Mouse (Mus musculus): Measurements from ENCODE around the gene Atp13a2. TPM values are rescaled to one million over a fixed set of nuclear protein-coding genes. Genes with fewer than 3 reads are reported as not detected.

Atp13a2 gene
- polyA plus RNA-seq, 1 experiment from 2014 or later: 127 TPM

DNA sequence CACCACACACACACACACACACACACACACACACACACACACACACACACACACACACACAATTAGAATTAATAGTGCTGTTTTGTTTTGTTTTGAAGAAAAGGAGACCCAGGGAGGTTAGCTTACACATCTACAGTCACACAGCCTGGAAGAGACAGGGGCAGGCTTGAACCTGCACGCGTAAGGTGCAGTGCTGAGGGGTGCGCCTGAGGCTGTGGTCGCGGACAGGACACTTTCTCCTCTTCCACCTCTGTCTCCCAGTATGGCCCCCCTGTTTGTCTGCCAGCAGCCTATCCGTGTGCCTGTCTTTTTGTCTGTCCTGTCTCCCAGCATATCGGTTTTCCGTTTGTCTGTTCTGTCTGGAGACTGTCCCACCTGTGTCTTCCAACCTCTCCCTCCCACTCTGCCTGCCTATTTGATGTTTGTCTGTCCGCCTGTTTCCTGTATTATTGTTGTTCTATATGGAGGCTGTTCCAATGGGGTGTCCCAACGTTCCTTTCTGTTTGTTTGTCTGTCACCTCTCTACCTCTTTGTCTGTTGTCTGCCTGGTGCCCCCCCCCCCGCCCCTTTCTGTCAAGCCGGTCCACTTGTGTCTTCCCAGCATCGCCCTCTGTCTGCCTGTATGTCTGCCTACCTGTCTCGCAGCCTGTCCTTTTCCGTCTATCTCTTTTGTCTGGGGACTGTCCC lies 506 bp upstream of the Atp13a2 start:
- no peaks in the 10 kb centered on the region for H3K27me3 ChIP-seq
- H3K9me3 ChIP-seq: no peaks in the 10 kb centered on the region
- peak overlapping the region; percentile 91 for H3K4me3 ChIP-seq (replicated peaks)
- WGBS: 29% methylated on average over 15 of the region's 15 CpGs
- ATAC-seq: peak; percentile 11
- peak overlapping the region; percentile 83 for H3K4me2 ChIP-seq (replicated peaks)
- H3K9ac ChIP-seq (replicated peaks): peak overlapping the region; percentile 97
- H3K4me1 ChIP-seq (replicated peaks): peaks cover 49% of the 10 kb centered on the region
- peak overlapping the region; percentile 87 for H3K27ac ChIP-seq
- peaks cover 14% of the 10 kb centered on the region for H3K36me3 ChIP-seq

DNA sequence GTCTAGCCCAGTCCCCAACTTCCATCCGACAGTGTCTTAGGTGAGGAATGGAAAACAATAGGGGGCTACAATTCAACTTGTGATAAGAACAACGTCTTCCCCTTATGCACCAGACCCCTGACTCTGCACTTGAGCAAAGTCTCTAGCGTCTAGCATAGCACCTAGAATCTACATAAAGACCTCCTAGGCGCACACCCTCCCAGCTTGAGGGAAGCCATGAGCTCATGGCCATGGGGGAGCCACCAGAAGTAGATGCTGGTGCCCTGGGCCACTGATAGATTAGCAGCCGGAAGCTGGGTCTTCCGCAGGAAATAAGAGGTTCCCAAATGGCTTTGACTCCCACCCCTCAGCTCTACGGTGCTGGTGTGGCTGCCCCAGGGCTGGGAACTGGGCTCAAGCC lies 803 bp downstream of the Atp13a2 start:
- ATAC-seq: peak; percentile 4; the same call in 1 of the 2 replicates
- Histone ChIP-seq H3K9ac (replicated peaks) (peak overlapping the region; percentile 97), H3K4me3 (replicated peaks) (peak overlapping the region; percentile 91), H3K36me3 (peaks cover 24% of the 10 kb centered on the region), H3K27ac (peak overlapping the region; percentile 87; the same call in 1 of the 2 replicates), H3K27me3 (no peaks in the 10 kb centered on the region), H3K4me2 (replicated peaks) (peak overlapping the region; percentile 83), H3K9me3 (no peaks in the 10 kb centered on the region), H3K4me1 (replicated peaks) (peaks cover 49% of the 10 kb centered on the region)
- 32% methylated on average over 7 of the region's 7 CpGs for WGBS

DNA sequence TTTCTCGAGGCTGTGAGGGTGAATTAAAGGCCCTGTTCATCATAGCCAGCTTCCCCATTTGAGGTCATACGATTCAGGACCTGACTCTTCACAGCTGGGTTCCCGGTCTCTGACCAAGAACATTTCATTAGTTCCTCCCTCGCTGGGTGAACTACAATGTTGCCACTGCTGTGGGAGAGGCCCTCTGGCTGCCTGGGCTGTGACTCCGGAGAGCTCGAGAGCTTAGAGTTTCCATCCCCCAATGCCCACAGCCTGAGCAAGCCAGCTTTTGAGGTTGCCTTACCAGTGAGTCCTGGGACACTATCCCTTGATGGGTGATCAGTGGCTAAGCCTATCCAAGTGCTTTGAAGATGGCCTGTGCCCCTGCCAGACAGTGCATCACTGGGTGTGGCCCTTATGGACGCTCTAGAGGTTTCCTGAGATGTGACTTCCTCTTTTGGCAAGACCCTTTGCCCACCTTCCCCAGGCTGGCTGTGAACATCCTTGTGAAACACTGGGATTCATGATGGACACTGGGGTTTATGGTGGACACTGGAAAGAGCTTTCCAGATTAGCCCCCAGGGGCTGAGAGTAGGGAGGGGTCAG lies 2.1 kb downstream of the Atp13a2 start:
- H3K9ac ChIP-seq (replicated peaks): peak overlapping the region; percentile 97
- peaks cover 36% of the 10 kb centered on the region for H3K36me3 ChIP-seq
- peak overlapping the region; percentile 83 for H3K4me2 ChIP-seq (replicated peaks)
- no peaks in the 10 kb centered on the region for H3K27me3 ChIP-seq
- H3K9me3 ChIP-seq: no peaks in the 10 kb centered on the region
- WGBS: 62% methylated on average over 7 of the region's 7 CpGs
- H3K4me3 ChIP-seq (replicated peaks): peak overlapping the region; percentile 91
- no peak for ATAC-seq
- H3K4me1 ChIP-seq (replicated peaks): peaks cover 41% of the 10 kb centered on the region
- H3K27ac ChIP-seq: no peak overlapping the region

DNA sequence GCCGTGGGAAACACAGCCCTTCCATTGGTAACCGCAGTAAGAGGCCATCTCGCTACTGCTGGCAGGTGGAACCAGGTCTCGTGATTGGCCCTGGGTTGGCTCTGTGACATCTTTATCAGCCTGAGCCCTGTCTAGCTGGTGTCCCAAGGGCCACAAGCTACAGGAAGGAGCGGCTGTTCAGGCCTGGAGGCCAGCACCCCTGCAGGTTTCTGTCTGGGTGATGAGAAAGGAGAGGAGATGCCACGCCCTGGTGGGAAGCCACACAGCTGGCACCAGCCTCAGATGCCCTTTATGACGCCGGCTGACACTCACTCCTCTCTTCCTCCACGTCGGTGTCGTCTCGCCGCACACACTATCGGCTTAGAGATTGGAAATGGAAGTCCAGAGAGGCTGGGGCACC lies 2.8 kb downstream of the Atp13a2 start:
- Histone ChIP-seq H3K36me3 (peaks cover 43% of the 10 kb centered on the region), H3K4me2 (replicated peaks) (no peak overlapping the region), H3K27ac (no peak overlapping the region), H3K9me3 (no peaks in the 10 kb centered on the region), H3K27me3 (no peaks in the 10 kb centered on the region), H3K4me3 (replicated peaks) (no peak overlapping the region), H3K9ac (replicated peaks) (no peak overlapping the region), H3K4me1 (replicated peaks) (peaks cover 41% of the 10 kb centered on the region)
- no peak for ATAC-seq
- WGBS: 88% methylated on average over 14 of the region's 14 CpGs

DNA sequence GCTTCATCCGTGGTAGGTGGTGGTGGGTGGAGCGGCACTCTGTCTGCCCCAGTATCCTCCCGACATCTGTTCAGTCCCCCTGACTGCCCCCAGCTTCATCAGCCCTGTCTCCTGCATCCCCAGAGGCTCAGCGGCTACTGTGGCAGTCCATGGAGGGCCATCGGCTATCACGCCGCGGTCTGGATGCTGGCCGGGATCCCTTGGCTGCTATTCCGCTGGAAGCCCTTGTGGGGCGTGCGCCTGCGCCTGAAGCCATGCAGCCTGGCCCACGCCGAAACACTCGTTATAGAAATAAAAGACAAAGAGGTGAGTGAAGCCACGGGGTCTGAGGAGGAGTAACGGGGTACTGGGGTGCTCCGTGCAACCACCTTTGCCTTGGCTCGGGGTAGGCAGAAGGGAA lies 5.5 kb downstream of the Atp13a2 start:
- WGBS: 84% methylated on average over 20 of the region's 20 CpGs
- no peak overlapping the region for H3K4me3 ChIP-seq (replicated peaks)
- H3K36me3 ChIP-seq: peaks cover 70% of the 10 kb centered on the region
- H3K9me3 ChIP-seq: no peaks in the 10 kb centered on the region
- peaks cover 32% of the 10 kb centered on the region for H3K4me1 ChIP-seq (replicated peaks)
- H3K9ac ChIP-seq (replicated peaks): no peak overlapping the region
- no peak for ATAC-seq
- no peak overlapping the region for H3K4me2 ChIP-seq (replicated peaks)
- no peak overlapping the region for H3K27ac ChIP-seq
- H3K27me3 ChIP-seq: no peaks in the 10 kb centered on the region

DNA sequence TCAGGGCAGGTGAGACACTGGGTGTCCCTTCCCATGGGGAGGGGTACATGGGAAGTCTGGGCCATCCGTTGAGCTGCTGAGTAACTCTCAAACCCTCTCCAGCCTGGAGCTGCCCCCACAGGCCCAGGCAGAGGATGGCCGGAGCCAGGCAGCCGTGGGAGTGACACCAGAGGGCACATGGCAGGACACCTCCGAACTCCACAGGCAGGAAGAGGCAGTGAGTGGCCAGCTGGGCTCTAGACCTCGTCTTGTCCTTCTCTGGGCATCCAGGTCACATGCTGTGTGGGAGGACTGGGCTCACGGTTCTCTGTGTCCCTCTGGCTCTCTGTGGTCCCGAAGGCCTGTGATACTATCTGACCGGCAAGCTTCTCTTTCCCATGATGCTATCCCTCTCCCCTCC lies 7.2 kb downstream of the Atp13a2 start:
- Histone ChIP-seq H3K27ac (no peak overlapping the region), H3K4me1 (replicated peaks) (peaks cover 16% of the 10 kb centered on the region), H3K27me3 (no peaks in the 10 kb centered on the region), H3K36me3 (peaks cover 85% of the 10 kb centered on the region), H3K9me3 (no peaks in the 10 kb centered on the region), H3K4me2 (replicated peaks) (no peak overlapping the region), H3K4me3 (replicated peaks) (no peak overlapping the region), H3K9ac (replicated peaks) (no peak overlapping the region)
- 91% methylated on average over 8 of the region's 8 CpGs for WGBS
- ATAC-seq: no peak

DNA sequence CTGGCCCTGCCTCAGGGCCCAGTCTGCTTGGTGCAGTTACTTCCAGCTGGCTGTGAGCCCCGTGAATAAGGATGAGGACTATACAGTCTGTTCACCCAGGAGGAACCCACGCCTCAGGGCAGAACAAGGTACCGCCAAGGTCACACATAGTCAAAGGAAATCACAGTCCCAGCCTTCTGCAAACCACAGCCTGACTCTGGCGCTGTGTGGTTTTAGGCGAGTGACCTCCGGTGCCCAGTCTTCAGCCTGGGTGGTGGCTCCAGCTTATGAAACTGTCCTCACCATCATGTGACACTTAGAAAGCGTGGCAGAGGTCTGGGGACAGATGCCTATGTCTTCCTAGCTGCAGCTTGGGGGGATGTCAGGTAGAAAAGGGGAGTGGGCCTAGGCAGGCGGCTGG lies 9.1 kb downstream of the Atp13a2 start:
- Histone ChIP-seq H3K4me2 (replicated peaks) (no peak overlapping the region), H3K4me3 (replicated peaks) (no peak overlapping the region), H3K4me1 (replicated peaks) (no peaks in the 10 kb centered on the region), H3K9ac (replicated peaks) (no peak overlapping the region), H3K27ac (no peak overlapping the region), H3K9me3 (no peaks in the 10 kb centered on the region), H3K36me3 (peaks cover 94% of the 10 kb centered on the region), H3K27me3 (no peaks in the 10 kb centered on the region)
- WGBS: 95% methylated on average over 8 of the region's 8 CpGs
- no peak for ATAC-seq

DNA sequence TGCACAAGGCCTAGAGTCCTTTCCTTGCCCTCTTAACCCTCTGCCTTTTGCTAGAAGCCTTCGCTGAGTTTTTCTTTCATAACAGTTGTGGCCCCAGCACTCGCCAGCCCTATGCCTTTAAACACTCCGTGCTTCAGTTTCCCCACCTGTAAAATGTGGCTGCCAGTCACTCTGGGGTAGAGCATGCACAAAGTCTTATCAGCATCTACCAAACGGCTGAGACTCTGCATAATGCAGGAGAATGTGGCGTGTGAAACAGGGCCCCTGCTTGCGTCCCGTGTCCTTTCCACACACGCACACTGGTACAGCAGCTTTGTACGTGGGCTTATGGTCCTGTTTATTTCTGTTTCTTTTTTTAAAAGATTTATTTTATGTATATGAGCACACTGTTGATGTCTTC lies 10.1 kb downstream of the Atp13a2 start:
- peaks cover 98% of the 10 kb centered on the region for H3K36me3 ChIP-seq
- WGBS: 95% methylated on average over 9 of the region's 9 CpGs
- no peak overlapping the region for H3K4me3 ChIP-seq (replicated peaks)
- no peaks in the 10 kb centered on the region for H3K4me1 ChIP-seq (replicated peaks)
- ATAC-seq: no peak
- H3K27me3 ChIP-seq: no peaks in the 10 kb centered on the region
- H3K9ac ChIP-seq (replicated peaks): no peak overlapping the region
- H3K9me3 ChIP-seq: no peaks in the 10 kb centered on the region
- H3K27ac ChIP-seq: no peak overlapping the region
- no peak overlapping the region for H3K4me2 ChIP-seq (replicated peaks)

DNA sequence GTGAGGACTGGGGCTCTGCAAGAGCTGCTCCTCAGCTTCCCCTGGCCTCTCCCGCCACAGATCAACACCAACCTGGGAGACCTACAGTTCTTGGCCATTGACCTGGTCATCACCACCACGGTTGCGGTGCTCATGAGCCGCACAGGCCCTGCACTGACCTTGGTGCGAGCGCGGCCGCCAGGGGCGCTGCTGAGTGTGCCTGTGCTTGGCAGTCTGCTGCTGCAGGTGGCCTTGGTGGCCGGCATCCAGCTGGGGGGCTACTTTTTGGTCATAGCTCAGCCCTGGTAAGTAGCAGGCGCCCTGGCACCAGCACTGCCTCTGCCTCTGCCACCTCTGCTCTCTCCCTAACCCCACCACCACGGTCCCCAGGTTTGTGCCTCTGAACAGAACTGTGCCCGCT lies 19.3 kb downstream of the Atp13a2 start:
- Histone ChIP-seq H3K9me3 (no peaks in the 10 kb centered on the region), H3K4me3 (replicated peaks) (no peak overlapping the region), H3K27me3 (no peaks in the 10 kb centered on the region), H3K27ac (no peak overlapping the region), H3K9ac (replicated peaks) (no peak overlapping the region), H3K4me2 (replicated peaks) (no peak overlapping the region), H3K4me1 (replicated peaks) (peaks cover 6% of the 10 kb centered on the region), H3K36me3 (peaks cover 76% of the 10 kb centered on the region)
- 72% methylated on average over 13 of the region's 13 CpGs for WGBS
- no peak for ATAC-seq

DNA sequence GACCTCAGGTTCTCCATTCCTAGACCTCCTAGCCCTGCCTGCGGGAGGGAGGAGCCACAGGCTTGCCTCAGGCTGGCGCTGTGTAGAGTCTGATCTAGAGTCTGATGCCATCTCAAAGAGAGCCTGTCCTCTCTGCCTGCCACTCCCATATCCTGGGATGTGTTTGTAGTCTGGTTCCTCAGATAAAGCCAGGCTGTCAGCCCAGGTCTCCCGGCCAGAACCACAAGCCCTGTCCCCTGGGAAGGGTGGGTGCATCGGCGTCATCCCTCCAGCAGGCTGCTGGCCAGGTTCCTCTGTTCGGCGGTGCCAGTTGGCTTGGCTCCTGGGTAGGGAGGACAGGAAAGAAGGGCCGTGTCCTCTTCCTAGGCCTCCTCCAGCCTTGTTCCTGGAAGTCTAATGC lies 21.4 kb downstream of the Atp13a2 start:
- Histone ChIP-seq H3K4me3 (replicated peaks) (no peak overlapping the region), H3K9ac (replicated peaks) (no peak overlapping the region), H3K27ac (no peak overlapping the region), H3K9me3 (no peaks in the 10 kb centered on the region), H3K27me3 (no peaks in the 10 kb centered on the region), H3K4me1 (replicated peaks) (peaks cover 27% of the 10 kb centered on the region), H3K4me2 (replicated peaks) (no peak overlapping the region), H3K36me3 (peaks cover 62% of the 10 kb centered on the region)
- ATAC-seq: no peak
- 89% methylated on average over 8 of the region's 8 CpGs for WGBS

DNA sequence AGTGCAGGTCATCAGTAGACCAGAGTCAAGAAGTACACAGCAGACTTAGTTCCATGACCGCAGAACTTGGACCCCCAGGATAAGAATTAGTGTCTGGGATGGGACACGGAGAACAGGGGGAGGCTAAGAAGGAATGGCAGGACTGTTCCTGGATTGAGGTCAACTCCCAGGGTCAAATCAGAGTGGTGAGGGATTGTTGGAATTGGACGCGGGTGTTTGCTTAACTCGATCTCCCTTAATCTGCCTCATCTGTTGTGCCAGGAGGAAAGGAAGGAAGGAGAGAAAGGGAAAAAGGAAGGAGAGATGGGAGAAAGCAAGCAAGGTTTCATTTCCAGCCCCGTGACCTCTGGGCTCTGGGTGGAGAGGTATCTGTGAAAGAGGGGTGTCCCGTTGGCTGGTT lies 23.4 kb downstream of the Atp13a2 start, which contains the start of gene Mfap2:
TSS of gene Mfap2 (plus strand) at position 301 of the 400 bp plus-strand sequence.
- Histone ChIP-seq H3K4me1 (replicated peaks) (peaks cover 34% of the 10 kb centered on the region), H3K27me3 (no peaks in the 10 kb centered on the region), H3K9me3 (no peaks in the 10 kb centered on the region), H3K4me3 (replicated peaks) (peak within 1 kb of the TSS; percentile 78), H3K4me2 (replicated peaks) (peak within 1 kb of the TSS; percentile 92), H3K27ac (peak within 1 kb of the TSS; percentile 82), H3K9ac (replicated peaks) (peak within 1 kb of the TSS; percentile 90), H3K36me3 (peaks cover 62% of the 10 kb centered on the region)
- WGBS: 15% methylated on average over 7 of the region's 7 CpGs
- no peak for ATAC-seq

DNA sequence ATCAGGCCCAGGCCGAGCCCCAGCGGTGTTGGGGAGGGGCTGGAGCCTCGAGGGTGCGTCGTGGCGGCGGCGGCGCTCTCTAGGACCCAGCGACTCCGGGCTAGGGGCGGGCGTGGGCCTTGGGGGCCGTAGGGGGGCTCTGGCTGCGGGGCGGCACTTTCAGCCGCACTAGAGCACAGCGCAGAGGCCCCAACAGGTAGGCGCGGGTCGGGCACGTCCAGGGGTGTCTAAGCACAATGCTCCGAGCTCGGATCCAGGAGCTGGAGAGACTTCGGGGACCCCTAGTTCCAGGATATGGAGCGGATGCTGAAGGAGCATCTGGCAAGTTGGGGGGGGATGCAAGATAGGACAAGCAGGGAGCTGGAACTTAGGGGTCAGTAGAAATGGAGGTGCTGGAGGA lies 23.9 kb downstream of the Atp13a2 start:
- H3K27me3 ChIP-seq: no peaks in the 10 kb centered on the region
- peak overlapping the region; percentile 78 for H3K4me3 ChIP-seq (replicated peaks)
- no peaks in the 10 kb centered on the region for H3K9me3 ChIP-seq
- H3K27ac ChIP-seq: peak overlapping the region; percentile 82
- peaks cover 34% of the 10 kb centered on the region for H3K4me1 ChIP-seq (replicated peaks)
- peak overlapping the region; percentile 92 for H3K4me2 ChIP-seq (replicated peaks)
- H3K36me3 ChIP-seq: peaks cover 62% of the 10 kb centered on the region
- H3K9ac ChIP-seq (replicated peaks): peak overlapping the region; percentile 90
- peak; percentile 86 for ATAC-seq
- WGBS: under 1% methylated on average over 26 of the region's 26 CpGs

All from midbrain, embryonic 13.5 days (tissue).